Mouse (Mus musculus): ENCODE results near the gene Brd2.

The Brd2 gene

GRCm38 (mm10) chr17:34116736-34117370 is 5.6 kb downstream of the Brd2 start:
- in situ Hi-C loops (cut with MseI, MboI): no loop called here

- in situ Hi-C loops (cut with MseI, MboI): no loop called here
These were observed 8.3 kb downstream of the Brd2 start for GRCm38 (mm10) chr17:34114114-34114513.

- in situ Hi-C loops (cut with MseI, MboI): no loop called here
These were observed 12.1 kb downstream of the Brd2 start for GRCm38 (mm10) chr17:34110309-34110708.

DNA sequence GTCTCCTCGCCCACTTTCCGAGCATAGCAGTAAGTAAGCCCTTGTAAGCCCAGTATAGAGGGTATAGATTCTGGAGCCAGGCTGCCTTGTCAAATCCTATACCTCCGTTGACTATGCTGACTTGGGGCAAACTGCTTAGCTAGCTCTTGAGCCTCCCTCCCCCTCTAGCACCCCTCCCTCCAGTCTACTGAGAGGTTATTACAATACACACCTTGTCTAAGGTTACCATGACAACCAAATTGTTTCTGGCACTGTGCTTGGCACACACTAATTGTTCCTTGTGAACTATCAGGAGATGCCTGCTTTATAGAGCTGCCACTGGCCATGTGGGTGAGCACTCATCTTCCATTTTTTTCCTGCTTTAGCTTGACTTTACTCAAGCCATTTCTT is 12.6 kb downstream of the Brd2 start:
- in situ Hi-C loops (cut with MseI, MboI): no loop called here

- in situ Hi-C loops (cut with MseI, MboI): no loop called here
These were observed 13.2 kb downstream of the Brd2 start for GRCm38 (mm10) chr17:34109038-34109805.

GRCm38 (mm10) chr17:34108460-34108859 is 14.0 kb downstream of the Brd2 start:
- in situ Hi-C loops (cut with MseI, MboI): no loop called here

DNA sequence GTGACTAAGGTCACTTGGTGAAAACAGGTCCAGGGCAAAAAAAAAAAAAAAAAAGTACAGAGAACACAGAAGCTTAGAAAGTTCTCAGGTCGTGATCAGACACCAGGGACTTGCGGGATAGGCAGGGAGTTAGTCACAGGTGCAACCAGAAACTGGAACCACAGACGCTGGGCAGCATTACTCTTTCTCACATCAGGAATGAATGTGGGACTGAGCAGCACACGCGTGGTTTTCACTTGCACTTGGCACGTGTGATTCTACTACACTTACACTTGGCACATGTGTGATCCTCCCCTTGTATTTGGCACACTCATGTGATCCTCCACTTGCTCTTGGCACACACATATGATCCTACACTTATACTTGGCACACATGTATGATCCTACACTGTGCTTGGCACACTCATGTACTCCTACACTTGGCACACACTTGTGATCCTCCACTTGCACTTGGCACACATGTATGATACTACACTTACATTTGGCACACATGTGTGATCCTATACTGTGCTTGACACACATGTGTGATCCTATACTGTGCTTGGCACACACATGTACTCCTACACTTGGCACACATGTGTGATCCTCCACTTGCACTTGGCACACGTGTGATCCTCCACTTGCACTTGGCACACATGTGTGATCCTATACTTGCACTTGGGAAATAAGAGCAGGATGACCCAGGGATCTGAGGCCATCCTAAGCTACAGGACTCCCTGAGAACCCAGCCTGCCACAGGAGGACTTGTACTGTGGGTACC is 15.1 kb downstream of the Brd2 start:
- in situ Hi-C loops (cut with MseI, MboI): no loop called here

DNA sequence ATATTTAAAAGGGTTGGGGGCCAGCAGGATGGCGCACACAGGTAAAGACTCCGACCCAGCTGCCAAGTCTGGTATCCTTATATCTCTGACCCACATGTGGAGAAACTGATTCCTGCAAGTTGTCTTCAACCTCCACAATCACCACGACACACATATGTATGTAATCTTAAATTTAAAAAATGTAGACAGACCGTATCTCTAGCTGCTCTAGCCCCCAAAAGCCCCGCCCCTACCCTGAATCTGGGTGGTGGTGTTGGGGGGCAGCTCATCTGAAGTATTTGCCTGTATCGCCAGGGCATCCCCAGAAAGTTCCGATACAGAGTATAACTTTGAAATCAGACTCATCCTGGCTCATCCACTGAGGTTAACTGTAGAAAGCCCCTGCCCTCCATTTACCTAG is 15.9 kb downstream of the Brd2 start:
- in situ Hi-C loops (cut with MseI, MboI): no loop called here

DNA sequence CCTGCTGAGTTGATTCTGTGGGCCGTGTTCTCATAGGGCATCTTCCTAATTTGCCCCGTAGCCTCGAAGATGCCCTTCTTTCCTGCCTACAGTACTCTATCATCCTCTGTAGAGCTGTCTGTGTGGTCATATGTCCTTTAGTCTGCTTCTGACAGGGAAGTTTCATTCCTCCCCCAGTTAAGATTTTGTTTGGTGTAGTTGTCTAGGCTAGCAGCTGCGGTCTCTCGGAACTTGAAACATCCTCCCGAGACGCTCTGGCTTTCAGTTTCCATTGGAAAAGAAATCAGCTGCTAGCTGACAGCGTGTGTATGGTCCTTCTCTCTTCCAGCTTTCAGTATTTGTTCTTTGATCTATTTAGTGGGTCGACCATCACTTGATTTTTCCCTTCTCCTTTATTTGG is 17.6 kb downstream of the Brd2 start:
- in situ Hi-C loops (cut with MseI, MboI): no loop called here

DNA sequence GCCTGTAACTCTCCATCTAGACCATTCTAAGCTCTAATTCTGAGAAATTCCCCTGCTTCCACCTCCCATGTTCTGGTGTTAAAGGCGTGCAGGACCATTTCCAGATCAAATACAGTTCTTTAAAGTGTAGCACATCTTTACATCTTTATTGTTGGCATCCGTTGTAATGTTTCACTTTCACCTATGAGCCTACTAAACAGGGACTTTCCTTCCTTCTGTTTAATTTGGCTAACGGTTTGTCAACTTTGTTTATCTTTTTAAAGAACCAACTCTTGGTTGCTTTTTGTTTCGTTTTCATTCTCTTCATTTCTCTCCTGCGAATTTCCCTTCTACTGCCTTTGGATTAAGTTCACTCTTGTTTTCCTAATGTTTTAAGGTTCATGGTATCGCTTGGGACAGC is 19.6 kb downstream of the Brd2 start:
- in situ Hi-C loops (cut with MseI, MboI): no loop called here

DNA sequence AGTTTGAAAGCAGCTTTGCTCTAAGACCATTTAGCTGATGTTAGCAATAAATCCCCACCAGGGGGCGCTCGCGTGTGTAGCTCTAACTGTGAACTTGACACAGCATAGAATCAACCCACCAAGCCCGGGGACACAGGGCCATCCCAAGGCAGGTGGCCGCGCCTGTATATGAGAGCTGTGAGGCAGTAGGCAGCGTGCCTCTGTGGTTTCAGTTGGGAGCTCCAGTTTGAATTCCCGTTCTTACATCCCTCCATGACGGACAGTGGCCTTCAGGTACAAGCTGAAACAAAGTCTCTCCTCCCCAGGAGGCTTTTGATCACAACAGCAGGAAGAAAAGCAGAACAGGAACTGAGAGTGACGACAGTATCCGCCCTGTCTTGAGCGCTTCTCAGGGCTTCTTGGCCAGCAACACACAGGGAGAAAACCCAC is 20.8 kb downstream of the Brd2 start:
- in situ Hi-C loops (cut with MseI, MboI): no loop called here

- in situ Hi-C loops (cut with MseI, MboI): no loop called here
These were observed 21.2 kb downstream of the Brd2 start for GRCm38 (mm10) chr17:34101185-34101584.

DNA sequence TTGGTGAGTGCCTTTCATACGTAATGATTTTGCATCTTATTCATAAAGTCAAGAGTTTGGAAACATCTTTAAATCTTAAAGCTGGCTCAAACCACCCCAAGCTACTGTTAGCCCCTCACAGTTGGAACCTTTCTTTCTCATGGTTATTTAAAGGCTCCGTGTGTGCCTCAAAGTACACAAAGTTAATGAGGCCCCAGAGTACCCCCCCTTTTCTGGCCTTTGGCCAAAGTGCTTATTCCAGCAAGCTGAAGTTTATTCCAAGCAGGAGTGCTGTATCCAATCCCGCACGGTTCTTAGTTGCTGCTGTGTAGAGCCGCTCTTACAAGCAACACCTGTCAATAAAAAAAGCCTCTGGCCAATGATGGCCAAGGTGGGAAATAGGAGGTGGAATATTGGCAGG is 22.9 kb downstream of the Brd2 start:
- in situ Hi-C loops (cut with MseI, MboI): no loop called here

GRCm38 (mm10) chr17:34098709-34099479 is 23.5 kb downstream of the Brd2 start:
- in situ Hi-C loops (cut with MseI, MboI): no loop called here

GRCm38 (mm10) chr17:34097272-34097671 is 25.2 kb downstream of the Brd2 start:
- in situ Hi-C loops (cut with MseI, MboI): no loop called here

DNA sequence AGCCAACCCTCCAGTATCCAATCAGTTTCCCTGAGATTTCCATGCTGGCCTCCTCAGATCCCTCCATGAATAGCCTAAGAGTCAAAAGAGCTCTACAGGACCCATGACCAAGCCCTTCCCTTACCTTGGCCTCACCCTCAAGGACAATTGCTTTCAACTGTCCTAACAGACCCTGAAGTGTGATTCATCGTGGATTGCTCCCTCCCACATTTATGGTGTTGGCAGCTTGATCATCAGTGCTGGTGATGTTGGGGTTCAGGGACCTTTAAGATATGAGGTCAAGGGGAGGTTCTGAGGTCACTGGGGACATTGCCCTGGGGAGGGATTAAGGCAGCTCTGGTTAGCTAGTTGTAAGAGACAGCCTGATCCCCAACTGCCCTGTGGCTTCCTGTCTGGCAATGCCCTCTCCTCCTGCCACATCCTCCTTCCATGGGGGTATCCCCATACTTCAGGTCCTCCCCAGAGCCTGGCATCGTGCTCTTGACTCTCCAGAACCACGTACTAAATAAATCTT is 25.9 kb downstream of the Brd2 start:
- in situ Hi-C loops (cut with MseI, MboI): no loop called here

DNA sequence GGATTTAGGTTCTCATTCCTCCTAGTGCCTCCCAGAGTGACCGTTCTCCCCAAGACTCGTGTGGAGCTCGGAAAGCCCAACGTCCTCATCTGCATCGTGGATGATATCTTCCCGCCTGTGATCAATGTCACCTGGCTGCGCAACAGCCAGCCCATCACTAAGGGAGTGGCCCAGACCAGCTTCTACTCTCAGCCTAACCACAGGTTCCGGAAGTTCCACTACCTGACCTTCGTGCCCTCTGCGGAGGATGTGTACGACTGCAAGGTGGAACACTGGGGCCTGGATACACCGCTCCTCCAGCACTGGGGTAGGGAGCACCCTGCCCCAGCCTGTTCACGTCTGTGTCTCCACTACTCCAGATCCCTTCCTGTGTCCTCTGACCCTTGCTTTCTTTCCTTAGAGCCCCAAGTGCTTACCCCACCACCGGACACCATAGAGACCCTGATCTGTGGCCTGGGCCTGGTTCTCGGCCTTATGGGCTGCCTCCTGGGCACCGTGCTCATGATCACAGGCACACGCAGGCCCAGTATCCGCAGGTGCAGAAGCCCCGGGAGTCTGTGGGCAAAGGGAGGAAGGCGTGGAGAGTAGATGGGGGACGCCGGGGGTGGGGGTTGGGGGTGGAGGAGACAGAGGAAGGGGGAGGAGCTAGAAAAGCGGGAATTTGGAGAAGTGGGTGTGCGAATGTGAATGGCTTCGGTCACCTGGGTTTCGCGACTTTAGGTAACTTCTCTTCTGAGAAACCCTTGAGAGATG is 28.0 kb downstream of the Brd2 start:
- in situ Hi-C loops (cut with MseI, MboI): no loop called here

DNA sequence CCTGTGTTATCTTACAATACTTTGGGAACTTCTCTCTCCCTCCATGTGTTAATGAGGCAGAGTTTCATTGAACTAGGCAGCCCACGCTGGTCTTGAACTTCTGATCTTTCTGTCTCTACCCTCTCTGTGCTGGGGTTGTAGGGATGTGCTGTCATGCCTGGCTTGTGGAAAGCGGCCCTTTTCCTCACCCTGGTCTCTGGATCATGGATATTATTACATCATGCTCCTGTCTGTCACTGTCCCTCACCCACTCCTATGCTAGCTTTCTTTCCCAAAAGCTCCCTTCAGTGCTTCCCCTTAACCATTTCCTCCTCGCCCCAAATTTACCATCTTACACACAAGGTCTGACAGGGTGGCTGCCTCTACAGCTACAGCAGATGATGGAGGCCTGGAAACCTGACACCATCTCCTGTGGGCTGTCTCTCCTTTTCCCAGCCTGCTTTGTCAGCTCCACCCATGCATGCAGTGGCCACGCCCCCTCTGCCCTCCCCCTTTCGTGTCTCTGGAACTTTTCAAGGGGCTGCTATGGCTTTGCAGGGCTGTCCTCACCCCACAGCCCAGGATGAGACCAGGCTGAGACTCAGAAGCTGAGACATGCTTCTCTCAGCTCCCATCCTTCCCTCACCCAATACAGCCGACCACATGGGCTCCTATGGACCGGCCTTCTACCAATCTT is 29.1 kb downstream of the Brd2 start:
- in situ Hi-C loops (cut with MseI, MboI): no loop called here

DNA sequence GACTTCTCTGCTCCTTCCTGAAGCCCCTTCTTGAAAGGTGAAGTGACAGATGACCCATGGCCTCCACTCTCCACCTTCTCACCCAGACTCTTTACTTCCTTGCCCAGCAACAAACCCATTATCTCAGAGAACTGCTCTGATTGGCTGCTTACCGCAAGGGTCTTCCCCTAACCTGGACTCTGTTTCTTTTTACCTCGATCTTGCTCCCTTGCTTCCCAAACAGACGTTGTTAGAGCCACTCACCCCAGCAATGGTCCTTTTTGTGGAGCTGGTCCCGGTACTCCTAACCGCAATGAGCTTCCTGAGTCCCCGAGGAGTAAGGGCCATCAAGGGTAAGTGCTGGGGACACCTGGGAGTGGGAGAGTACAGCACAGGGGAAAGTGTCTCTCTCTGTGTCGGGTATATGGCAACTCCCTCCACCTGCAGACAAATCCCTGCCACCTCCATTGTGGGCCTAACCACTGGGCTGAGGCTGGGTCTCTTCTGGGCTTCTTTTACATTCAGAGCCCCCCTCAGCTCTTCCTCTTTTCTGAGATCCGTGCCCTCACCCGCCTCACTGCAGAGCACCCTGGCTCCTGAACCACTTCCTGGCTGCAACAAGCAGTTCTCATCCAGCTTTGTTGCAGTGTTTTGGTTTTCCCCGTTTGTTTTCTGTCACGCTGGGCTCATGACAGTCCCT is 30.1 kb downstream of the Brd2 start, which contains the start of gene H2-Oa:
Gene H2-Oa (plus strand): TSS at position 144 of the 679 bp plus-strand sequence.
- in situ Hi-C loops (cut with MseI, MboI): no loop called here

DNA sequence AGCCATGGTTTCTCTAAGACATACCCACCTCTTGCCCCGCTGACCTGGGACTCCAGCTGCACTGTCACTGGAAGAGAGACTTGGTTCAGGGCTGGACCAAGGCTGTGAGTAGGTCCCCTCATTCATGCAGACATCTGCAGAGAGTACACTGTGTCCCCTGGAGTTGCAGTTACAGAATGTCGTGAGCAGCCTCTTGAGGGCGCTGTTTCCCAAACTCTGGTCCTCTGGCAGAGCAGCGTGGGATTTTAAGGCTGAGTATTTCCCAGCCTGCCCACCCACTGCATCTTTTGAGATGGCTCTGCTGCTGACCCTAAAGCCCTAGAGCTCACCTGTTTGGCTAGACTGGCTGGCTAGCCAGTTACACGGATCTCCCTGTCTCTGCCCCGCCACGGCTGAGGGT is 31.5 kb downstream of the Brd2 start:
- in situ Hi-C loops (cut with MseI, MboI): no loop called here
